Mouse (Mus musculus) left cerebral cortex, adult 2 months (tissue): ENCODE measurements at regions not wholly inside any gene's neighbourhood (a gene's known extent, or its start where the extent isn't known, plus 50 kb on each side); places are given as distances from the start of the nearest gene placed in this dataset.

Experiments used
- DNase-seq, 2 experiments: peaks; one replicate each; pipeline ENCODE4 v3.0.0; 2021 to 2022; ENCODE audit warnings: low spot score in 2 of 2, mixed read lengths in 1 of 2; ENCODE audit errors: extremely low spot score in 1 of 2
- H3K27ac ChIP-seq: fragments of 200-600 bp; 2 replicates; pipeline ENCODE4 v1.8.1; 2022
- H3K4me3 ChIP-seq: fragments of 200-600 bp; 2 replicates; pipeline ENCODE4 v1.8.1; 2022
- CTCF ChIP-seq: fragments of 200-600 bp; IDR thresholded peaks from 2 replicates; pipeline ENCODE4 v1.8.1; 2022; ENCODE audit warnings: antibody characterized with exemption, mild to moderate bottlenecking, moderate library complexity
- intact Hi-C: fragments of 180-260 bp; cut with DNase I; formaldehyde crosslinking; loops from one replicate; pipeline ENCODE4 v1.15.1; 2025

GRCm38 (mm10) chr5:75793184-75793583, 185.1 kb downstream of the Kdr start:
- intact Hi-C loops: no loop called here
- TF ChIP-seq CTCF: no peak
- no peak for DNase-seq
- no peak overlapping the region for H3K4me3 ChIP-seq
- H3K27ac ChIP-seq: no peak overlapping the region

GRCm38 (mm10) chr5:75791738-75792137, 186.5 kb downstream of the Kdr start:
- Histone ChIP-seq H3K4me3 (no peak overlapping the region), H3K27ac (no peak overlapping the region)
- intact Hi-C loops: no loop called here
- DNase-seq: no peak
- TF ChIP-seq CTCF: no peak

DNA sequence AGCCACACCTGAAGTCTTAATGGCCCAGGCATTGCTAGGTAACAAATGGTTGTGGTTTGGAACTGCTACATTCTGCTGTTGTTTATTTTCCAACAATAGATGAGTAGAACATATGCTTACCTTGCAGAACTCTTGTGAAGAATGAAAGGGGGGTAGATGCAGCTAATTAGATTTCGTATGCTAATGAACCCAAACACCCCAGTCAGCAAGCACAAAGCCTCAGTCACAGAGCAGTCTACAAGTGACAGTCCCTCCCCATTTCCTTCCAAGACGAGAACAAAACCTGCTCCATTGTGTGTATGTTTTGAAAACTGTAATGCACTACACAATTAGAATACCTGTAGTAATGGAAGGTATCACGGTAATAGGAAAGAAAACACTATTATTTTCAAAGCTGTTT, 190.2 kb downstream of the Kdr start:
- no peak for DNase-seq
- TF ChIP-seq CTCF: no peak
- H3K4me3 ChIP-seq: no peak overlapping the region
- no peak overlapping the region for H3K27ac ChIP-seq
- intact Hi-C loops: no loop called here

GRCm38 (mm10) chr5:75786196-75786595, 192.1 kb downstream of the Kdr start:
- Histone ChIP-seq H3K27ac (no peak overlapping the region), H3K4me3 (no peak overlapping the region)
- no peak for TF ChIP-seq CTCF
- intact Hi-C loops: no loop called here
- no peak for DNase-seq

- no peak overlapping the region for H3K4me3 ChIP-seq
- TF ChIP-seq CTCF: no peak
- DNase-seq: no peak
- intact Hi-C loops: no loop called here
- H3K27ac ChIP-seq: no peak overlapping the region
Measured at GRCm38 (mm10) chr5:75784998-75785593, 193.2 kb downstream of the Kdr start.

GRCm38 (mm10) chr5:75770592-75770991, 195.9 kb downstream of the Kit start:
- TF ChIP-seq CTCF: no peak
- DNase-seq: no peak
- Histone ChIP-seq H3K27ac (no peak overlapping the region), H3K4me3 (no peak overlapping the region)
- intact Hi-C loops: no loop called here

DNA sequence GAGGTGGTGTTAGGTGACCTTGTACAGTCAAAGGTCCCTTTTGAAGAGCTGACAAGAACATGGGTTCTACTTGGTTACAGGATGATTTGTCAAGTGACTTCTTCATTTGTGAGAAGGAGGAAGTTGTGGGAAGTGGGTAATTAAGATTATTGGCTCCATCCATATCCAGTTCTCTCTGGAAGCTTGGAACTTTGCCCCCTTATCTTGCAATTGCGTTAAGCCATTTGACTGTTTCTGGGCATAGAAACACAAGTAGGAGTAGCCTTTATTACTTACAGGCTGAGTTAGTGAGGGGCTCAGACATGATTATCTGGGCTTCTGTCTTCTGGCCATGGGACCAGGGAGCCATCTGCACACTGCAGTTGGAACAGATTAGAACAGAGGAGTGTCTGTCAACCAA, 192.5 kb downstream of the Kit start:
- intact Hi-C loops: no loop called here
- no peak for TF ChIP-seq CTCF
- H3K27ac ChIP-seq: no peak overlapping the region
- H3K4me3 ChIP-seq: no peak overlapping the region
- no peak for DNase-seq

GRCm38 (mm10) chr5:75762374-75762773, 187.7 kb downstream of the Kit start:
- intact Hi-C loops: no loop called here
- no peak for TF ChIP-seq CTCF
- no peak overlapping the region for H3K27ac ChIP-seq
- DNase-seq: no peak
- no peak overlapping the region for H3K4me3 ChIP-seq

DNA sequence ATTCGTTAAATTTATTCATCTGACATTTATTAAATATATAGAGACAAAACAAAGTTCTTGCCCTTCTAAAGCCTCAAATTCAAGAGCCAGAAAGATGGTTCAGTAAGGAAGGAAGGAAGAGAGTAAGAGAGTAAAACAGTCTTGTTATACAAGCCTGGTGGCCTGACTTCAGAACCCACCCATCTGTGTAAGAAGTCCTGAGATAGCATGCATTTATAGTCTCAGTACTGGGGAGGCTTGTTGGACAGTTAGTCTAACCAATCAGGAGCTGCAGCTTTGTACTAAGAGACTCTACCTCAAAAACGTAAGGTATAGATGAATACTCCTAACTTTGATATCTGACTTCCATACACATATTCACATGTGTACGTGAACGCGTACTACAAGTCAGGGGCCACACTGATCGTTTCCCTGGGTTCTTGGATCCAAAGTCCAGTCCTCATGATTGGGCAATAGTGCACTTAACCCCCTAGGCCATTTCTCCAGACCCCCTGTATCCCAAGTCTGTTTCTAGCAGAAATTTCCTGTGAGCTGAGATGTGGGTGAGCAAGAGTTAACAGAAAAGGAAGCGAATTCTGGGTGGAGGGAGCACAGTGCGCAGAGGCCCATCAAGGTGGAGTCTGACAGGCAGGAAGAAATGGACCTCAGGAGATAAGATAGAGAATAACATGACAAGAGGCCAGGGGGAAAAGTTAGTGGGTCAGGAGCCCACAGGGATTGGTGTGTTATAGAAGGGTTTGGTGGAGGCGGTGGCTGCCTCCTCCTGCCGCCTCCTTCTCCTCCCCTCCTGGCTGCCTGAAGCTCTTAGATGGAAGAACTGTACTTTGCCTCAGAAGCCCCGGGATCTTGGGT, 187.0 kb downstream of the Kit start:
- Histone ChIP-seq H3K27ac (no peak overlapping the region), H3K4me3 (no peak overlapping the region)
- no peak for TF ChIP-seq CTCF
- DNase-seq: no peak
- intact Hi-C loops: no loop called here

- H3K4me3 ChIP-seq: no peak overlapping the region
- no peak for DNase-seq
- intact Hi-C loops: no loop called here
- no peak for TF ChIP-seq CTCF
- H3K27ac ChIP-seq: no peak overlapping the region
Measured at GRCm38 (mm10) chr5:75756168-75756567, 181.5 kb downstream of the Kit start.

- H3K27ac ChIP-seq: no peak overlapping the region
- no peak for DNase-seq
- H3K4me3 ChIP-seq: no peak overlapping the region
- TF ChIP-seq CTCF: no peak
- intact Hi-C loops: no loop called here
Measured at GRCm38 (mm10) chr5:75754356-75754755, 179.6 kb downstream of the Kit start.

GRCm38 (mm10) chr5:75745311-75745710, 170.6 kb downstream of the Kit start:
- intact Hi-C loops: no loop called here
- TF ChIP-seq CTCF: no peak
- Histone ChIP-seq H3K27ac (no peak overlapping the region), H3K4me3 (no peak overlapping the region)
- peak in 1 of 2 experiments; percentile 14 for DNase-seq

- TF ChIP-seq CTCF: no peak
- Histone ChIP-seq H3K27ac (no peak overlapping the region), H3K4me3 (no peak overlapping the region)
- intact Hi-C loops: no loop called here
- no peak for DNase-seq
Measured at GRCm38 (mm10) chr5:75744475-75745045, 169.8 kb downstream of the Kit start.
